Mouse (Mus musculus): ENCODE measurements around the gene Gga1.

- TF ChIP-seq TAL1 (IDR thresholded peaks at IDR 0.05; ENCODE audit: low read length) (no peak), GATA1 (IDR thresholded peaks at IDR 0.05; ENCODE audit: low read length) (0 out of 2 replicates have a peak, but pooled peaks have one; percentile 15)
These were observed 25.4 kb upstream of the Gga1 start for GRCm38 (mm10) chr15:78851505-78852153.
